Mouse (Mus musculus) hindbrain, postnatal 0 days (tissue): ENCODE measurements at regions not wholly inside any gene's neighbourhood (a gene's known extent, or its start where the extent isn't known, plus 50 kb on each side); places are given as distances from the start of the nearest gene placed in this dataset.
A peak's percentile ranks its signal among the peaks of the same experiment; 100 is the strongest.

Experiments
- ATAC-seq: fragments of 200-750 bp; cut with Nextera tagmentation; 2 replicates; pipeline ENCODE4 v1.8.0; 2017; ENCODE audit warnings: mild to moderate bottlenecking, moderate TSS enrichment, moderate library complexity
- DNase-seq: peaks from one replicate; pipeline ENCODE4 v3.0.0-alpha.2; 2015; ENCODE audit warnings: low spot score
- H3K27ac ChIP-seq: fragments of 300-500 bp; sonication (generic); 2 replicates; pipeline ENCODE4 v1.5.1; 2014; ENCODE audit warnings: mild to moderate bottlenecking
- H3K27me3 ChIP-seq: fragments of 300-500 bp; sonication (generic); 2 replicates; pipeline ENCODE4 v1.6.1; 2014; ENCODE audit warnings: low read length, mixed read lengths; ENCODE audit not compliant: insufficient read depth
- H3K36me3 ChIP-seq: fragments of 300-500 bp; sonication (generic); 2 replicates; pipeline ENCODE4 v1.6.1; 2014; ENCODE audit warnings: low read length, mixed read lengths; ENCODE audit not compliant: insufficient read depth
- H3K4me1 ChIP-seq: fragments of 300-500 bp; sonication (generic); 2 replicates; pipeline ENCODE4 v1.6.1; 2014; ENCODE audit warnings: antibody characterized with exemption, low read length, mixed read lengths; ENCODE audit not compliant: insufficient read depth
- H3K4me2 ChIP-seq: fragments of 300-500 bp; sonication (generic); 2 replicates; pipeline ENCODE4 v1.6.1; 2014; ENCODE audit warnings: low read depth, mild to moderate bottlenecking, low read length, moderate library complexity, mixed read lengths
- H3K4me3 ChIP-seq: fragments of 300-500 bp; sonication (generic); 2 replicates; pipeline ENCODE4 v1.5.1; 2014; ENCODE audit warnings: low read length
- H3K9ac ChIP-seq: fragments of 300-500 bp; sonication (generic); replicated peaks from 2 replicates; pipeline ENCODE4 v1.6.1; 2014; ENCODE audit warnings: mild to moderate bottlenecking, low read length, moderate library complexity, mixed read lengths
- H3K9me3 ChIP-seq: fragments of 300-500 bp; sonication (generic); 2 replicates; pipeline ENCODE4 v1.6.1; 2016; ENCODE audit warnings: low read length, mixed read lengths
- CTCF ChIP-seq: IDR thresholded peaks from 2 replicates; pipeline ENCODE4 v1.5.1; 2016; ENCODE audit warnings: antibody characterized with exemption, control low read depth, low read depth
- WGBS: fragments of 180-500 bp; shearing (Covaris S2); extraction: QIAGEN DNeasy Blood & Tissue Kit; methylation state at CpG from one replicate; pipeline ENCODE4 v1.1.7; 2014; 5-methylcytosine and 5-hydroxymethylcytosine counted together

DNA sequence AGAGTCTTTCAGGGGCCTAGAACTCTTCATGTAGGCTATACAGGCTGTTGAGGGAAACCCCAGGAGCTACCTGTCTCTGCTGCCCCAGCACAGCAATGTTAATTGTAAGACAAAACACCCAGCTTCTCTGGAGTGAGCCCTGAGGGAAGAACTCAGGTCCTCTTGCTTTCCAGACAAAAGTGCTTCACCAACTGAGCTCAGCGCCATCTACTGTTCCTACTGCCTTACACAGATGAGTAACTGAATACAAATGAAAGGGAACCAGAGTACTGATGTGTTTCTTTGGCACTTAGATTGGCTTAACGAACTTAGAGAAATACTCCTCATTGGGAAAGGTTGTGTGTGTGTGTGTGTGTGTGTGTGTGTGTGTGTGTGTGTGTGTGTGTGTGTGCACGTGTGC is 603.1 kb upstream of the Hs6st1 start:
- Histone ChIP-seq H3K9ac (no peak overlapping the region), H3K4me2 (no peak overlapping the region), H3K27ac (no peak overlapping the region), H3K4me1 (no peaks in the 10 kb centered on the region), H3K4me3 (no peak overlapping the region), H3K36me3 (no peaks in the 10 kb centered on the region), H3K27me3 (no peaks in the 10 kb centered on the region), H3K9me3 (no peaks in the 10 kb centered on the region)
- WGBS: 46% methylated on average over 3 of the region's 3 CpGs
- ATAC-seq: no peak
- TF ChIP-seq CTCF: peak; percentile 53
- DNase-seq: peak; percentile 57

DNA sequence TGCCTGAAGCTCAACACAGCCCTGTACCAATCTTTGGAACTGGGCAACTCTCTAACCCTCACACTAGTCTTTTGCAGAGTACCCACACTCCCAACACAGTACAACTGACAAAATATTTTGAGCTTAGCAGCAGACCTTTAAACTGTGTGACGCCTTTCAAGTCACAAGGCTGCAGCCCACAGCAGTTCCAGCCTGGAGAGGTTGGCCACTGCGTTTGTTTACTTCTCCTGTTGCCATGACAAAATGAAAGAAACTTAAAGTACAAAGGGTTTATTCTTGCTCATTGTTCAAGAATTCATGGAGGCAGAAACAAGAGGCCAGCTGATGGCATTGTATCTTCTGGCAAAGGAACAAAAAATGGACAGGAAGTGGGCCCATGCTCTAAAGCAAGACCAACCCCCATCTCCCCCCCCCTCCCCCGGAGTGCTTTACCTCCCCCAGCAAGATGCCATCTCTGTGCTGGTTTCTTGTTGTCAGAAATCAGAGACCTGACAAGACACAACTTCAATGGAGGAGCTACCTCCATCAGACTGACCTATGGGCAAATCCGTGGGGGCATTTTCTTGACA is 598.9 kb upstream of the Hs6st1 start:
- ATAC-seq: peak; percentile 74; the same call in 1 of the 2 replicates
- WGBS: 17% methylated on average over 4 of the region's 4 CpGs
- no peak for TF ChIP-seq CTCF
- no peak overlapping the region for H3K9ac ChIP-seq
- H3K27me3 ChIP-seq: no peaks in the 10 kb centered on the region
- H3K4me1 ChIP-seq: no peaks in the 10 kb centered on the region
- DNase-seq: peak; percentile 47
- H3K27ac ChIP-seq: no peak overlapping the region
- H3K36me3 ChIP-seq: no peaks in the 10 kb centered on the region
- no peak overlapping the region for H3K4me2 ChIP-seq
- H3K4me3 ChIP-seq: no peak overlapping the region
- no peaks in the 10 kb centered on the region for H3K9me3 ChIP-seq

DNA sequence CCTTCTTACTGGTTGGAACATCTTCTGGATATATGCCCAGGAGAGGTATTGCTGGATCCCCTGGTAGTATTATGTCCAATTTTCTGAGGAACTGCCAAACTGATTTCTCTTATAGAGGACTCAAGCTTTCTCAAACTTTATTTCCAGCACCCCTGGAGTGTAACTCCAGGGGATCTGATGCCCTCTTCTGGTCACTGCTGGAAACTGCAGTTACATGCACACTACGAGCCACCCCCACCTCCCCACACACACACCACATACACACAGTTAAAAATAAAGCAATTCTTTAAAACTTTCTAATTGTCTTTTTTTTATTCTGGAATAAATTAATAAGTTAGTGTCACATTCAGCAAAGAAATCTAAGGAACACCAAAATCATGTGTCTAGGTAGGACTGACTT is 589.9 kb upstream of the Hs6st1 start:
- ATAC-seq (no peak), DNase-seq (no peak)
- Histone ChIP-seq H3K27ac (no peak overlapping the region), H3K4me2 (no peak overlapping the region), H3K4me1 (no peaks in the 10 kb centered on the region), H3K27me3 (no peaks in the 10 kb centered on the region), H3K9ac (no peak overlapping the region), H3K4me3 (no peak overlapping the region), H3K9me3 (no peaks in the 10 kb centered on the region), H3K36me3 (no peaks in the 10 kb centered on the region)
- TF ChIP-seq CTCF: peak; percentile 36
- 86% methylated on average over 1 of the region's 1 CpGs for WGBS

DNA sequence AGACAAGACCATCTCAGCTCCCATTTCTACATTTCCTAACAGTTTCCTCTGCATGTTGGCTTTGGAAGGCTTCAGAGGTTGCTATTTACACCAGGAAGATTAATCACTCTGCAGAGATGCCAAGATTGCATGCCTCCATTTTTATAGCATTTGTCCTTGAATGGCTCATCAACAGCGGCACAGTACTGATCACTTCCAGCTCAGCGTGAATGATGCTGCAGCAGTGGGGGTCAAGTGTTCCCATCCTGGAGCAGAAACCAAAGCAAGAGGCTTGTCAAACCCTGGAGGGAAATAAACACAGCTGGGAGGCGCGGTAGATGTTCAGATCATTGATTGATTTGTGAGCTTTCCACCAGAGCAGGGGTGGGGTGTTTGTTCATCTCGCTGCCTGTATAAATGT is 572.2 kb upstream of the Hs6st1 start:
- no peaks in the 10 kb centered on the region for H3K36me3 ChIP-seq
- DNase-seq (peak; percentile 17), ATAC-seq (no peak)
- no peaks in the 10 kb centered on the region for H3K27me3 ChIP-seq
- no peaks in the 10 kb centered on the region for H3K4me1 ChIP-seq
- H3K4me3 ChIP-seq: no peak overlapping the region
- 55% methylated on average over 5 of the region's 5 CpGs for WGBS
- H3K27ac ChIP-seq: no peak overlapping the region
- no peak overlapping the region for H3K9ac ChIP-seq
- H3K4me2 ChIP-seq: no peak overlapping the region
- TF ChIP-seq CTCF: no peak
- H3K9me3 ChIP-seq: no peaks in the 10 kb centered on the region

DNA sequence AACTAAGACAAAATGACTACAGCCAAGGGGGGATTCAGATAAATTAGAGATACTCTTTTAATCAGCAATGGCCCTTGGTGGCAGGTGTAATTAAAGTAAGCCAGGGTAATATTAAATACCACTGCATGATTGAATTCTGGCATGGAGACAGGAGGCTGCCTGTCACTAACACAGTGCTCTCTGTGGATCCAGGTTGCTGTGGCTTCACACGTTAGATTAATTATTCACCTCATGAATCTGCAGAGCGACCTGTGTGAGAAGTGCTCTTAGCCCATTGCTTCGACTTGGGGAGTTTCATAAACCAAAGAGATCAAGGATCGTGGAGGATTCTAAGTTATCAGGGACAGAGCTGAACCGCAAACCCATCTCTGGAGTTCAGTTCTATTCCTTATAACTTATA is 545.2 kb upstream of the Hs6st1 start:
- Histone ChIP-seq H3K4me3 (no peak overlapping the region), H3K36me3 (no peaks in the 10 kb centered on the region), H3K4me1 (no peaks in the 10 kb centered on the region), H3K4me2 (no peak overlapping the region), H3K27ac (no peak overlapping the region), H3K9ac (no peak overlapping the region), H3K9me3 (no peaks in the 10 kb centered on the region), H3K27me3 (no peaks in the 10 kb centered on the region)
- ATAC-seq: no peak
- WGBS: 67% methylated on average over 5 of the region's 5 CpGs
- no peak for TF ChIP-seq CTCF
- DNase-seq: peak; percentile 9

DNA sequence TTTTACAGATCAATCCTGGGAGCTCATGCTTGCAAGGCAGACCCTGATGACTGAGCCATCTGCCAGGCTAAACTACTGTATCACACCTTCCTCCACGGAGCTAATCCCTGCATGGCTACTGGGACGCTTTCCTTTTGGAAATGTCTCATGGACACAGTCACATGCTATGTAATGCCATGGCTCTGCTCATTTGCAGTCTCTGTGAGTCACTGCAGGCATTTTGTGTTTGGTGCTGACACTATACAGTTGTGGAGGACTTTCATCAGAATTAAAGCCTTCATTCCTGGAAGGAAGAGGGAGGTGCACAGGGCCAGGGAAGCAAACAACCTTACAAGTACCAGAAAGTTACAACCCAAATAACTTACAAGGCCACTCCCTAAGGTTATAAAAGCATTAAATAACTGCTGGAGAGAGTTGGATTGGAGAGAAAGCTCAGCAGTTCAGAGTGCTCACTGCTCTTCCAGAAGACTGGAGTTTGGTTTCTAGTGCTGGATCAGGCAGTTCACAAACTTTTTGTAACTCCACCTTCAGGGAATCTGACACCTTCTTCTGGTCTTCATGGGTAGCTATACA is 544.3 kb upstream of the Hs6st1 start:
- no peak overlapping the region for H3K4me2 ChIP-seq
- H3K27me3 ChIP-seq: no peaks in the 10 kb centered on the region
- H3K36me3 ChIP-seq: no peaks in the 10 kb centered on the region
- TF ChIP-seq CTCF: no peak
- H3K4me3 ChIP-seq: no peak overlapping the region
- H3K4me1 ChIP-seq: no peaks in the 10 kb centered on the region
- H3K27ac ChIP-seq: no peak overlapping the region
- 64% methylated on average over 2 of the region's 2 CpGs for WGBS
- no peaks in the 10 kb centered on the region for H3K9me3 ChIP-seq
- ATAC-seq (no peak), DNase-seq (no peak)
- H3K9ac ChIP-seq: no peak overlapping the region

DNA sequence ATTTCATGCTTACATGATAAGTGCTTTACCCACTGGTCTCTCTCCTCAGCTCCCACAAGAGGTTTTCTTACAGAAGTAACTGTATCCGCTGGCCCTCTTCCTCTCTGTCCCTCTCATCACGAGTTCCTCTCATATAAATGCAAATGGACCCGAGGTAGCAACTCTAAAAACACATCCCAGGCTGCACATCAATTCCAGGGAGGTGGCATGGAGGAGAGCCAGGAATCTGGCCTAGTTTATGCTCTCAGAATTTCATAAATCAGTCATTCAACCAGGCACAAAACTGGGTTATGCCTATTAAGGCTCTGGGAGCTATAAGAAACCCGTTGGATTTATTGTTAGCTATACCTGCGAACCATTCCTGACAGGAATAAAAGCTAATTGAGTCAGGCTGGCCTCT is 543.4 kb upstream of the Hs6st1 start:
- H3K4me1 ChIP-seq: no peaks in the 10 kb centered on the region
- no peaks in the 10 kb centered on the region for H3K9me3 ChIP-seq
- no peaks in the 10 kb centered on the region for H3K36me3 ChIP-seq
- no peak overlapping the region for H3K27ac ChIP-seq
- no peak overlapping the region for H3K4me2 ChIP-seq
- no peaks in the 10 kb centered on the region for H3K27me3 ChIP-seq
- H3K4me3 ChIP-seq: no peak overlapping the region
- TF ChIP-seq CTCF: no peak
- 43% methylated on average over 5 of the region's 5 CpGs for WGBS
- H3K9ac ChIP-seq: no peak overlapping the region
- peak; percentile 11 for DNase-seq
- ATAC-seq: no peak
